Mouse (Mus musculus) liver, postnatal 0 days (tissue): ENCODE results near the gene Eif3d.

ENCODE experiments used
- CTCF ChIP-seq: sonication (generic); IDR thresholded peaks from 2 replicates; pipeline ENCODE4 v1.5.1; 2016; ENCODE audit warnings: antibody characterized with exemption, low read depth
- EP300 ChIP-seq: IDR thresholded peaks from 2 replicates; pipeline ENCODE4 v1.6.1; 2016; ENCODE audit warnings: antibody characterized with exemption, low read depth, mild to moderate bottlenecking

DNA sequence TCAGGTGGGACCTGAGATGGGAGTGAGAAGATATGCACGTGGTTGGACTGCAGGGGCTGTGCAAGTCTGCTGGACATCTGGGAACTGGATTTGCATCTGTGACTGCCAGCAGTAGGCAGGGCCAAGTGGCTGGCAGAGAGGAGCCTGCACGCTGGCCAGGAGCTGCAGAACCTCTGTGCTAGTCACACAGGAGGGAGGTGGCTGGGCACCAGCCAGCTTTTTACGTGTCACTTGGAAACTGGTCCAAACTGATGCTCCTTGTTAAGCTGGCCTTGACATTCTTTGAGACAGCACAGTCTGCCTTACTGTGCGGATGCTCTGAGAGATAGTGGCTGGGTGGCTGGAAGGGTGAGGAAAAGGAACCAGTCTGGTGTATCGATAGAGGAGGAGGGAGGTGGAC, 17.9 kb upstream of the Eif3d start:
- TF ChIP-seq CTCF (no peak), EP300 (no peak)
